Mouse (Mus musculus): ENCODE data around the gene Sec23a. TPM values are rescaled to one million over a fixed set of nuclear protein-coding genes. Genes with fewer than 3 reads are reported as not detected.

Sec23a gene
- total and polyA plus RNA-seq, 2 experiments, result 23.7 to 96.3 TPM

- H3K79me2 ChIP-seq (ENCODE audit: control insufficient read depth, insufficient read depth, low read length), result no peaks in the 10 kb centered on the region
- WGBS, result 6% methylated on average over 23 of the region's 23 CpGs
- H3K4me3 ChIP-seq (ENCODE audit: insufficient read depth, low read depth, low read length), result peak overlapping the region; percentile 16; the same call in 1 of the 2 replicates
- H3K27ac ChIP-seq (replicated peaks; ENCODE audit: insufficient read depth, low read depth, low read length), result peak overlapping the region; percentile 77
- peak; percentile 60; the same call in 1 of the 2 replicates for TF ChIP-seq POLR2A (IDR thresholded peaks at IDR 0.05; ENCODE audit: extremely low read depth, insufficient read depth, low read length)
- no peak for TF ChIP-seq CTCF (IDR thresholded peaks at IDR 0.05; ENCODE audit: low read depth, low read length)
- H3K27me3 ChIP-seq (ENCODE audit: control insufficient read depth, insufficient read depth, low read length), result no peaks in the 10 kb centered on the region
- peaks cover 16% of the 10 kb centered on the region for H3K36me3 ChIP-seq (ENCODE audit: control insufficient read depth, insufficient read depth, low read length)
- DNase-seq (ENCODE audit: extremely low read depth, low read depth, low spot score), result peak; percentile 86
- no peaks in the 10 kb centered on the region; the same call in 1 of the 2 replicates for H3K4me1 ChIP-seq (ENCODE audit: control insufficient read depth, insufficient read depth, low read length)
- H3K9ac ChIP-seq (ENCODE audit: low read depth, low read length), result peak overlapping the region; percentile 71
These were observed 28.4 kb upstream of the Sec23a start for GRCm38 (mm10) chr12:59039971-59040844.

GRCm38 (mm10) chr12:59039162-59039970, 27.5 kb upstream of the Sec23a start:
- Histone ChIP-seq H3K9ac (ENCODE audit: low read depth, low read length) (no peak overlapping the region), H3K4me3 (ENCODE audit: insufficient read depth, low read depth, low read length) (no peak overlapping the region), H3K4me1 (ENCODE audit: control insufficient read depth, insufficient read depth, low read length) (no peaks in the 10 kb centered on the region; the same call in 1 of the 2 replicates), H3K27ac (replicated peaks; ENCODE audit: insufficient read depth, low read depth, low read length) (no peak overlapping the region), H3K79me2 (ENCODE audit: control insufficient read depth, insufficient read depth, low read length) (no peaks in the 10 kb centered on the region), H3K36me3 (ENCODE audit: control insufficient read depth, insufficient read depth, low read length) (peaks cover 13% of the 10 kb centered on the region), H3K27me3 (ENCODE audit: control insufficient read depth, insufficient read depth, low read length) (no peaks in the 10 kb centered on the region)
- no peak for TF ChIP-seq POLR2A (IDR thresholded peaks at IDR 0.05; ENCODE audit: extremely low read depth, insufficient read depth, low read length)
- TF ChIP-seq CTCF (IDR thresholded peaks at IDR 0.05; ENCODE audit: low read depth, low read length), result no peak
- WGBS, result 76% methylated on average over 10 of the region's 10 CpGs
- no peak for DNase-seq (ENCODE audit: extremely low read depth, low read depth, low spot score)

GRCm38 (mm10) chr12:59032101-59032500, 20.3 kb upstream of the Sec23a start:
- Histone ChIP-seq H3K27ac (replicated peaks; ENCODE audit: insufficient read depth, low read depth, low read length) (no peak overlapping the region), H3K4me1 (ENCODE audit: control insufficient read depth, insufficient read depth, low read length) (no peaks in the 10 kb centered on the region), H3K27me3 (ENCODE audit: control insufficient read depth, insufficient read depth, low read length) (no peaks in the 10 kb centered on the region), H3K9ac (ENCODE audit: low read depth, low read length) (no peak overlapping the region), H3K4me3 (ENCODE audit: insufficient read depth, low read depth, low read length) (no peak overlapping the region), H3K79me2 (ENCODE audit: control insufficient read depth, insufficient read depth, low read length) (no peaks in the 10 kb centered on the region), H3K36me3 (ENCODE audit: control insufficient read depth, insufficient read depth, low read length) (peaks cover 9% of the 10 kb centered on the region)
- TF ChIP-seq POLR2A (IDR thresholded peaks at IDR 0.05; ENCODE audit: extremely low read depth, insufficient read depth, low read length) (no peak), CTCF (IDR thresholded peaks at IDR 0.05; ENCODE audit: low read depth, low read length) (peak; percentile 86)
- peak; percentile 60 for DNase-seq (ENCODE audit: extremely low read depth, low read depth, low spot score)
- 41% methylated on average over 5 of the region's 5 CpGs for WGBS

GRCm38 (mm10) chr12:59021306-59021705, 9.5 kb upstream of the Sec23a start:
- Histone ChIP-seq H3K9ac (ENCODE audit: low read depth, low read length) (no peak overlapping the region), H3K79me2 (ENCODE audit: control insufficient read depth, insufficient read depth, low read length) (no peaks in the 10 kb centered on the region; the same call in 1 of the 2 replicates), H3K36me3 (ENCODE audit: control insufficient read depth, insufficient read depth, low read length) (peaks cover 43% of the 10 kb centered on the region), H3K27ac (replicated peaks; ENCODE audit: insufficient read depth, low read depth, low read length) (no peak overlapping the region), H3K4me3 (ENCODE audit: insufficient read depth, low read depth, low read length) (no peak overlapping the region), H3K4me1 (ENCODE audit: control insufficient read depth, insufficient read depth, low read length) (peaks cover 3% of the 10 kb centered on the region; the same call in 1 of the 2 replicates), H3K27me3 (ENCODE audit: control insufficient read depth, insufficient read depth, low read length) (no peaks in the 10 kb centered on the region)
- 84% methylated on average over 4 of the region's 4 CpGs for WGBS
- TF ChIP-seq POLR2A (IDR thresholded peaks at IDR 0.05; ENCODE audit: extremely low read depth, insufficient read depth, low read length) (no peak), CTCF (IDR thresholded peaks at IDR 0.05; ENCODE audit: low read depth, low read length) (no peak)
- no peak for DNase-seq (ENCODE audit: extremely low read depth, low read depth, low spot score)

GRCm38 (mm10) chr12:59019891-59020290, 8.1 kb upstream of the Sec23a start:
- WGBS, result 94% methylated on average over 2 of the region's 2 CpGs
- TF ChIP-seq POLR2A (IDR thresholded peaks at IDR 0.05; ENCODE audit: extremely low read depth, insufficient read depth, low read length) (no peak), CTCF (IDR thresholded peaks at IDR 0.05; ENCODE audit: low read depth, low read length) (no peak)
- no peaks in the 10 kb centered on the region for H3K27me3 ChIP-seq (ENCODE audit: control insufficient read depth, insufficient read depth, low read length)
- no peak overlapping the region for H3K9ac ChIP-seq (ENCODE audit: low read depth, low read length)
- H3K27ac ChIP-seq (replicated peaks; ENCODE audit: insufficient read depth, low read depth, low read length), result no peak overlapping the region
- no peaks in the 10 kb centered on the region; the same call in 1 of the 2 replicates for H3K79me2 ChIP-seq (ENCODE audit: control insufficient read depth, insufficient read depth, low read length)
- peaks cover 34% of the 10 kb centered on the region for H3K36me3 ChIP-seq (ENCODE audit: control insufficient read depth, insufficient read depth, low read length)
- peaks cover 3% of the 10 kb centered on the region; the same call in 1 of the 2 replicates for H3K4me1 ChIP-seq (ENCODE audit: control insufficient read depth, insufficient read depth, low read length)
- H3K4me3 ChIP-seq (ENCODE audit: insufficient read depth, low read depth, low read length), result no peak overlapping the region
- no peak for DNase-seq (ENCODE audit: extremely low read depth, low read depth, low spot score)
